ENCODE assay signal across 8 mouse cellular contexts in the genomic region with DNA sequence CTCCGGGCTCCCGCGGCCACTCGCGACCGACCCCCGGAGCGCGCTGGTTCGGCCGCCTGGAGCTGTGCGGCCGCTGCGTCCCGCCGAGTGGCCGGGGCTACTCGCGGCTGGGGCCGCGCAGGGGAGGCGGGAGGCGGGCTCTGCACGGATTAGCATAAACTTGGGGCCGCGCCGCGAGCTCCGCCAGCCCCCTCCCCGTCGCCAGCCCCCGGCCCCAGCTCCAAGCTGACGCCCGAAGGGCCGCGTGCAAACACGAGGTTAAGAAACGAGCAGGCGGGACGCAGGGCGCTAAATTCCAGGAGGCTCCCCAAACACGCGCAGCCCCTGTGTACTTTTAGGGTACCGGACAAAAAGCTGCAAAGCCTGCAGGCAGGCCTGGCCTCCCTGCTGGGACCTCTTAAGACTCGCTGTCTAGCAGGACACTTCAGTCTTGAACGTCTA. TPM values are rescaled to one million over a fixed set of nuclear protein-coding genes. Genes with fewer than 3 reads are reported as not detected.
DNase-seq lines count a peak whose midpoint lies in the region; ATAC-seq and TF ChIP-seq lines count a peak whose summit lies in the region.

Gene Emilin3 (minus strand): TSS at position 98 of the 441 bp plus-strand sequence.

- no peak for TF ChIP-seq POLR2A in brain, embryonic 14.5 days (IDR thresholded peaks at IDR 0.05; ENCODE audit: borderline replicate concordance, extremely low read depth, insufficient read depth, insufficient read length, poor library complexity, severe bottlenecking)

- 1% methylated on average over 38 of the region's 46 CpGs for WGBS in hindbrain, embryonic 11.5 days

- peak; percentile 61 for ATAC-seq in hindbrain, embryonic 11.5 days (ENCODE audit: low FRiP score)
- ATAC-seq in granulocyte monocyte progenitor cell, adult 5-6 weeks (replicated peaks; ENCODE audit: poor library complexity, severe bottlenecking): no peak
- ATAC-seq in megakaryocyte-erythroid progenitor cell, adult 5-6 weeks (replicated peaks; ENCODE audit: low FRiP score, low TSS enrichment, poor library complexity, severe bottlenecking): no peak

- TF ChIP-seq CTCF in brain, embryonic 14.5 days (IDR thresholded peaks at IDR 0.05; ENCODE audit: borderline replicate concordance, extremely low read depth, insufficient read depth, insufficient read length): no peak

- H3K9me3 ChIP-seq in hindbrain, embryonic 11.5 days (ENCODE audit: control insufficient read depth, low read length): no peaks in the 10 kb centered on the region

- H3K4me3 ChIP-seq in hindbrain, embryonic 11.5 days (ENCODE audit: low read depth, low read length): peak within 1 kb of the TSS; percentile 52

- peak; percentile 47 for DNase-seq in cerebellum, adult 9-10 months
- DNase-seq in cerebellum, adult 11 months: no peak
- peak; percentile 52 for DNase-seq in brain, embryonic 14.5 days (ENCODE audit: low read depth)
- DNase-seq in hindbrain, embryonic 11.5 days (ENCODE audit: low spot score): peak; percentile 62
- DNase-seq in mesoderm, embryonic 11.5 days (ENCODE audit: low read depth, low spot score): peak; percentile 45
- no peak for DNase-seq in Muller cell, postnatal 12 days (ENCODE audit: inconsistent ontology term)

- H3K4me1 ChIP-seq in hindbrain, embryonic 11.5 days (replicated peaks; ENCODE audit: control insufficient read depth, insufficient read depth, low read length): peaks cover 6% of the 10 kb centered on the region

- H3K27me3 ChIP-seq in hindbrain, embryonic 11.5 days (ENCODE audit: control insufficient read depth, insufficient read depth, low read length): peaks cover 45% of the 10 kb centered on the region

- no peak within 1 kb of the TSS for H3K27ac ChIP-seq in hindbrain, embryonic 11.5 days (ENCODE audit: low read depth, low read length)

- peak within 1 kb of the TSS; percentile 56 for H3K9ac ChIP-seq in hindbrain, embryonic 11.5 days (ENCODE audit: low read depth, low read length)

- H3K36me3 ChIP-seq in hindbrain, embryonic 11.5 days (ENCODE audit: control insufficient read depth, insufficient read depth, low read length): no peaks in the 10 kb centered on the region

- H3K4me2 ChIP-seq in hindbrain, embryonic 11.5 days (replicated peaks; ENCODE audit: low read depth, low read length): peak within 1 kb of the TSS; percentile 93

RNA-seq across cellular contexts. Expression of gene Emilin3, which starts in this region (rescaled TPM):
- polyA plus RNA-seq in brain, embryonic 14.5 days (2012; rRNA removed): 3.9 and 5.0 TPM in 2 replicates
- polyA plus RNA-seq in hindbrain, embryonic 11.5 days (2014; fragmentation: Nextera tagmentation; extraction: Ambion mirVana): 0.66 and 1.9 TPM in 2 replicates
- total RNA-seq in granulocyte monocyte progenitor cell, adult 5-6 weeks (2014; fragmentation: Nextera tagmentation): not detected in 2 replicates
- total RNA-seq in granulocyte monocyte progenitor cell, adult 5-6 weeks (2017): not detected in 2 replicates
- not detected in 2 replicates for total RNA-seq in megakaryocyte-erythroid progenitor cell, adult 5-6 weeks (2014; fragmentation: Nextera tagmentation)
- total RNA-seq in megakaryocyte-erythroid progenitor cell, adult 5-6 weeks (2017): not detected in 2 replicates

Comparison
In these comparisons a context has a peak if more than half of its experiments do, and no peak if none do; other contexts are left out.
1. DNase-seq: peak in cerebellum, adult 9-10 months (single experiment), brain, embryonic 14.5 days (single experiment), hindbrain, embryonic 11.5 days (single experiment) and mesoderm, embryonic 11.5 days (single experiment); none in cerebellum, adult 11 months (single experiment) and Muller cell, postnatal 12 days (single experiment).